Mouse (Mus musculus): Measurements from ENCODE around the gene Urb1.

Urb1 gene

GRCm38 (mm10) chr16:90701541-90701940 is 108.7 kb downstream of the Urb1 start:
- no peak for DNase-seq (ENCODE audit: low read depth, low spot score)
